Mouse (Mus musculus) limb, embryonic 14.5 days (tissue): ENCODE measurements around the gene Npl. TPM values are rescaled to one million over a fixed set of nuclear protein-coding genes. Genes with fewer than 3 reads are reported as not detected.
A peak's percentile ranks its signal among the peaks of the same experiment; 100 is the strongest.

ENCODE experiments used
- ATAC-seq: fragments of 200-750 bp; cut with Nextera tagmentation; 2 replicates; pipeline ENCODE4 v1.8.0; 2017; ENCODE audit warnings: low read depth, moderate number of reproducible peaks, moderate TSS enrichment; ENCODE audit not compliant: low FRiP score
- DNase-seq: peaks from one replicate; pipeline ENCODE4 v3.0.0-alpha.2; 2015; ENCODE audit warnings: low spot score
- H3K27ac ChIP-seq: fragments of 300-500 bp; sonication (generic); replicated peaks from 2 replicates; pipeline ENCODE4 v1.5.1; 2014; ENCODE audit warnings: low read depth, mild to moderate bottlenecking, low read length, moderate library complexity, mixed read lengths
- H3K27me3 ChIP-seq: fragments of 300-500 bp; sonication (generic); 2 replicates; pipeline ENCODE4 v1.6.1; 2014; ENCODE audit warnings: low read length, mixed read lengths; ENCODE audit not compliant: control insufficient read depth, insufficient read depth
- H3K36me3 ChIP-seq: fragments of 300-500 bp; sonication (generic); 2 replicates; pipeline ENCODE4 v1.6.1; 2014; ENCODE audit warnings: mild to moderate bottlenecking, low read length, moderate library complexity, mixed read lengths; ENCODE audit not compliant: control insufficient read depth, insufficient read depth
- H3K4me1 ChIP-seq: fragments of 300-500 bp; sonication (generic); 2 replicates; pipeline ENCODE4 v1.6.1; 2014; ENCODE audit warnings: antibody characterized with exemption, low read length, mixed read lengths; ENCODE audit not compliant: control insufficient read depth, insufficient read depth
- H3K4me2 ChIP-seq: fragments of 300-500 bp; sonication (generic); replicated peaks from 2 replicates; pipeline ENCODE4 v1.6.1; 2014; ENCODE audit warnings: low read depth, mild to moderate bottlenecking, low read length, moderate library complexity; ENCODE audit not compliant: severe bottlenecking
- H3K4me3 ChIP-seq: fragments of 300-500 bp; sonication (generic); replicated peaks from 2 replicates; pipeline ENCODE4 v1.5.1; 2014; ENCODE audit warnings: low read length
- H3K9ac ChIP-seq: fragments of 300-500 bp; sonication (generic); 2 replicates; pipeline ENCODE4 v1.6.1; 2014; ENCODE audit warnings: mild to moderate bottlenecking, low read depth, low read length, moderate library complexity; ENCODE audit not compliant: severe bottlenecking
- H3K9me3 ChIP-seq: fragments of 300-500 bp; sonication (generic); 2 replicates; pipeline ENCODE4 v1.6.1; 2016; ENCODE audit warnings: low read length; ENCODE audit not compliant: control insufficient read depth
- POLR2A ChIP-seq: fragments of 200-500 bp; IDR thresholded peaks from 2 replicates; pipeline ENCODE4 v1.8.0; 2012; ENCODE audit warnings: inconsistent platforms, mild to moderate bottlenecking, moderate library complexity, borderline replicate concordance; ENCODE audit not compliant: insufficient read depth, insufficient read length; ENCODE audit errors: extremely low read depth
- WGBS: fragments of 180-500 bp; shearing (Covaris S2); extraction: QIAGEN DNeasy Blood & Tissue Kit; methylation state at CpG from one replicate; pipeline ENCODE4 v1.1.7; 2014; 5-methylcytosine and 5-hydroxymethylcytosine counted together
- polyA plus RNA-seq, 2 experiments: library from polyadenylated mRNA; depleted of rRNA in 1 of 2; stranded (reverse) in 1 of 2; unstranded in 1 of 2; fragments of >200 nt; fragmentation: Nextera tagmentation in 1 of 2; extraction: Ambion mirVana in 1 of 2; gene quantifications; 2 replicates each; pipeline versions ENCODE4 v1.2.1 to v1.2.3; 2012 to 2014

Npl gene
- polyA plus RNA-seq, 2 experiments, result 7.1 to 12.9 TPM

- H3K4me1 ChIP-seq, result no peaks in the 10 kb centered on the region
- no peaks in the 10 kb centered on the region for H3K36me3 ChIP-seq
- no peak overlapping the region for H3K4me3 ChIP-seq
- no peak for TF ChIP-seq POLR2A
- H3K27me3 ChIP-seq, result no peaks in the 10 kb centered on the region
- H3K9ac ChIP-seq, result no peak overlapping the region
- no peak for DNase-seq
- H3K4me2 ChIP-seq, result no peak overlapping the region
- H3K9me3 ChIP-seq, result no peaks in the 10 kb centered on the region
- H3K27ac ChIP-seq, result no peak overlapping the region
- ATAC-seq, result peak; percentile 34; the same call in 1 of the 2 replicates
- WGBS, result 26% methylated on average over 5 of the region's 5 CpGs
These were observed 48.1 kb downstream of the Npl start for GRCm38 (mm10) chr1:153501644-153502321.

GRCm38 (mm10) chr1:153500030-153500429 is 49.8 kb downstream of the Npl start:
- no peak overlapping the region for H3K4me2 ChIP-seq
- ATAC-seq (no peak), DNase-seq (no peak)
- no peaks in the 10 kb centered on the region for H3K36me3 ChIP-seq
- H3K27ac ChIP-seq, result no peak overlapping the region
- 85% methylated on average over 9 of the region's 9 CpGs for WGBS
- no peaks in the 10 kb centered on the region for H3K4me1 ChIP-seq
- no peak overlapping the region for H3K9ac ChIP-seq
- TF ChIP-seq POLR2A, result no peak
- no peaks in the 10 kb centered on the region for H3K9me3 ChIP-seq
- no peak overlapping the region for H3K4me3 ChIP-seq
- H3K27me3 ChIP-seq, result no peaks in the 10 kb centered on the region

- Histone ChIP-seq H3K9ac (no peak overlapping the region), H3K4me1 (no peaks in the 10 kb centered on the region), H3K27me3 (no peaks in the 10 kb centered on the region), H3K27ac (no peak overlapping the region), H3K36me3 (no peaks in the 10 kb centered on the region), H3K9me3 (no peaks in the 10 kb centered on the region), H3K4me3 (no peak overlapping the region), H3K4me2 (no peak overlapping the region)
- no peak for TF ChIP-seq POLR2A
- DNase-seq (no peak), ATAC-seq (no peak)
- WGBS, result 76% methylated on average over 3 of the region's 3 CpGs
These were observed 53.8 kb downstream of the Npl start for GRCm38 (mm10) chr1:153496030-153496429.

- Histone ChIP-seq H3K9me3 (no peaks in the 10 kb centered on the region), H3K4me3 (no peak overlapping the region), H3K4me1 (no peaks in the 10 kb centered on the region), H3K4me2 (no peak overlapping the region), H3K9ac (no peak overlapping the region), H3K27ac (no peak overlapping the region), H3K36me3 (no peaks in the 10 kb centered on the region), H3K27me3 (no peaks in the 10 kb centered on the region)
- DNase-seq (no peak), ATAC-seq (no peak)
- no peak for TF ChIP-seq POLR2A
- WGBS, result 38% methylated on average over 6 of the region's 6 CpGs
These were observed 55.9 kb downstream of the Npl start for GRCm38 (mm10) chr1:153493931-153494330.

- 27% methylated on average over 4 of the region's 4 CpGs for WGBS
- no peaks in the 10 kb centered on the region for H3K4me1 ChIP-seq
- no peaks in the 10 kb centered on the region for H3K9me3 ChIP-seq
- DNase-seq, result no peak
- H3K27ac ChIP-seq, result no peak overlapping the region
- H3K9ac ChIP-seq, result no peak overlapping the region
- no peak for TF ChIP-seq POLR2A
- H3K27me3 ChIP-seq, result no peaks in the 10 kb centered on the region
- ATAC-seq, result no peak
- H3K4me3 ChIP-seq, result no peak overlapping the region
- no peaks in the 10 kb centered on the region for H3K36me3 ChIP-seq
- H3K4me2 ChIP-seq, result no peak overlapping the region
These were observed 56.5 kb downstream of the Npl start for GRCm38 (mm10) chr1:153493338-153493737.
